Mouse (Mus musculus) limb, embryonic 15.5 days (tissue): ENCODE measurements around the gene Chil1. TPM values are rescaled to one million over a fixed set of nuclear protein-coding genes. Genes with fewer than 3 reads are reported as not detected.

Source experiments
- ATAC-seq: fragments of 200-750 bp; cut with Nextera tagmentation; 2 replicates; pipeline ENCODE4 v1.8.0; 2017; ENCODE audit warnings: low read depth, moderate TSS enrichment; ENCODE audit not compliant: insufficient number of reproducible peaks, low FRiP score, low TSS enrichment
- H3K27ac ChIP-seq: fragments of 300-500 bp; sonication (generic); 2 replicates; pipeline ENCODE4 v1.5.1; 2015; ENCODE audit warnings: moderate library complexity, mild to moderate bottlenecking, inconsistent platforms
- H3K27me3 ChIP-seq: fragments of 300-500 bp; sonication (generic); 2 replicates; pipeline ENCODE4 v1.6.1; 2015; ENCODE audit warnings: inconsistent platforms
- H3K36me3 ChIP-seq: fragments of 300-500 bp; sonication (generic); 2 replicates; pipeline ENCODE4 v1.6.1; 2015; ENCODE audit warnings: inconsistent platforms
- H3K4me1 ChIP-seq: fragments of 300-500 bp; sonication (generic); 2 replicates; pipeline ENCODE4 v1.6.1; 2015; ENCODE audit warnings: inconsistent platforms
- H3K4me2 ChIP-seq: fragments of 300-500 bp; sonication (generic); 2 replicates; pipeline ENCODE4 v1.6.1; 2015; ENCODE audit warnings: mild to moderate bottlenecking, inconsistent platforms
- H3K4me3 ChIP-seq: fragments of 300-500 bp; sonication (generic); 2 replicates; pipeline ENCODE4 v1.5.1; 2015; ENCODE audit warnings: mild to moderate bottlenecking, inconsistent platforms
- H3K9ac ChIP-seq: fragments of 300-500 bp; sonication (generic); 2 replicates; pipeline ENCODE4 v1.6.1; 2015; ENCODE audit warnings: inconsistent platforms
- H3K9me3 ChIP-seq: fragments of 300-500 bp; sonication (generic); 2 replicates; pipeline ENCODE4 v1.6.1; 2016; ENCODE audit warnings: inconsistent platforms
- WGBS: fragments of 180-500 bp; shearing (Covaris S2); methylation state at CpG from one replicate; pipeline ENCODE4 v1.1.7; 2015; 5-methylcytosine and 5-hydroxymethylcytosine counted together
- polyA plus RNA-seq: library from polyadenylated mRNA; unstranded; fragments of >200 nt; fragmentation: Nextera tagmentation; extraction: Ambion mirVana; gene quantifications from 2 replicates; pipeline ENCODE4 v1.2.1, GENCODE M21; 2015

Chil1 gene
- polyA plus RNA-seq, 1 experiment from 2014 or later, result 9.8 TPM

GRCm38 (mm10) chr1:134195979-134196378 lies 14.0 kb downstream of the Chil1 start:
- Histone ChIP-seq H3K27ac (peak overlapping the region; percentile 72), H3K4me3 (no peak overlapping the region), H3K4me2 (no peak overlapping the region), H3K36me3 (no peaks in the 10 kb centered on the region), H3K27me3 (no peaks in the 10 kb centered on the region), H3K9ac (no peak overlapping the region), H3K4me1 (peaks cover 40% of the 10 kb centered on the region), H3K9me3 (no peaks in the 10 kb centered on the region)
- WGBS, result 29% methylated on average over 4 of the region's 4 CpGs
- peak; percentile 64 for ATAC-seq

- H3K9ac ChIP-seq, result no peak overlapping the region
- no peak overlapping the region for H3K4me2 ChIP-seq
- no peaks in the 10 kb centered on the region for H3K36me3 ChIP-seq
- ATAC-seq, result no peak
- H3K4me3 ChIP-seq, result no peak overlapping the region
- no peaks in the 10 kb centered on the region for H3K9me3 ChIP-seq
- H3K27me3 ChIP-seq, result no peaks in the 10 kb centered on the region
- H3K27ac ChIP-seq, result peak overlapping the region; percentile 72
- H3K4me1 ChIP-seq, result peaks cover 40% of the 10 kb centered on the region
- 60% methylated on average over 4 of the region's 4 CpGs for WGBS
Measured at GRCm38 (mm10) chr1:134196386-134196785, 14.4 kb downstream of the Chil1 start.

- no peaks in the 10 kb centered on the region for H3K9me3 ChIP-seq
- peaks cover 40% of the 10 kb centered on the region for H3K4me1 ChIP-seq
- no peak for ATAC-seq
- no peak overlapping the region for H3K4me3 ChIP-seq
- no peak overlapping the region for H3K27ac ChIP-seq
- H3K27me3 ChIP-seq, result no peaks in the 10 kb centered on the region
- 83% methylated on average over 15 of the region's 15 CpGs for WGBS
- H3K36me3 ChIP-seq, result no peaks in the 10 kb centered on the region
- no peak overlapping the region for H3K4me2 ChIP-seq
- H3K9ac ChIP-seq, result no peak overlapping the region
Measured at GRCm38 (mm10) chr1:134197325-134197982, 15.5 kb downstream of the Chil1 start.

GRCm38 (mm10) chr1:134198197-134198995 lies 16.4 kb downstream of the Chil1 start:
- no peaks in the 10 kb centered on the region for H3K9me3 ChIP-seq
- H3K27me3 ChIP-seq, result no peaks in the 10 kb centered on the region
- ATAC-seq, result no peak
- no peak overlapping the region for H3K9ac ChIP-seq
- 88% methylated on average over 12 of the region's 12 CpGs for WGBS
- peaks cover 36% of the 10 kb centered on the region for H3K4me1 ChIP-seq
- H3K4me2 ChIP-seq, result no peak overlapping the region
- no peak overlapping the region for H3K4me3 ChIP-seq
- no peaks in the 10 kb centered on the region for H3K36me3 ChIP-seq
- no peak overlapping the region for H3K27ac ChIP-seq

GRCm38 (mm10) chr1:134200481-134200880 lies 18.5 kb downstream of the Chil1 start:
- H3K27ac ChIP-seq, result no peak overlapping the region
- no peak overlapping the region for H3K9ac ChIP-seq
- H3K4me3 ChIP-seq, result no peak overlapping the region
- no peaks in the 10 kb centered on the region for H3K9me3 ChIP-seq
- H3K4me1 ChIP-seq, result peaks cover 18% of the 10 kb centered on the region
- H3K27me3 ChIP-seq, result no peaks in the 10 kb centered on the region
- no peak overlapping the region for H3K4me2 ChIP-seq
- 50% methylated on average over 2 of the region's 2 CpGs for WGBS
- no peaks in the 10 kb centered on the region for H3K36me3 ChIP-seq
- ATAC-seq, result no peak

GRCm38 (mm10) chr1:134200998-134201686 lies 19.2 kb downstream of the Chil1 start:
- Histone ChIP-seq H3K9ac (no peak overlapping the region), H3K4me3 (no peak overlapping the region), H3K4me2 (no peak overlapping the region), H3K9me3 (no peaks in the 10 kb centered on the region), H3K4me1 (peaks cover 14% of the 10 kb centered on the region), H3K27me3 (no peaks in the 10 kb centered on the region), H3K27ac (no peak overlapping the region), H3K36me3 (no peaks in the 10 kb centered on the region)
- no peak for ATAC-seq
- WGBS, result 84% methylated on average over 6 of the region's 6 CpGs

GRCm38 (mm10) chr1:134201751-134202420 lies 19.9 kb downstream of the Chil1 start:
- WGBS, result 47% methylated on average over 3 of the region's 3 CpGs
- H3K36me3 ChIP-seq, result no peaks in the 10 kb centered on the region
- no peak for ATAC-seq

GRCm38 (mm10) chr1:134204230-134204629 lies 22.3 kb downstream of the Chil1 start:
- Histone ChIP-seq H3K9ac (no peak overlapping the region), H3K4me2 (no peak overlapping the region), H3K36me3 (no peaks in the 10 kb centered on the region), H3K27ac (no peak overlapping the region), H3K4me3 (no peak overlapping the region), H3K27me3 (no peaks in the 10 kb centered on the region), H3K9me3 (no peaks in the 10 kb centered on the region), H3K4me1 (peaks cover 12% of the 10 kb centered on the region; the same call in 1 of the 2 replicates)
- 89% methylated on average over 13 of the region's 13 CpGs for WGBS
- no peak for ATAC-seq

More at GRCm38 (mm10) chr1:134201751-134202420, 19.9 kb downstream of the Chil1 start:
- H3K27ac ChIP-seq, result no peak overlapping the region
- no peak overlapping the region for H3K4me3 ChIP-seq
- H3K27me3 ChIP-seq, result no peaks in the 10 kb centered on the region
- no peaks in the 10 kb centered on the region for H3K9me3 ChIP-seq
- H3K4me2 ChIP-seq, result no peak overlapping the region
- H3K9ac ChIP-seq, result no peak overlapping the region
- H3K4me1 ChIP-seq, result peaks cover 13% of the 10 kb centered on the region

- WGBS, result 47% methylated on average over 9 of the region's 9 CpGs
Measured at GRCm38 (mm10) chr1:134205296-134206018, 23.5 kb downstream of the Chil1 start.

GRCm38 (mm10) chr1:134206085-134206484 lies 24.1 kb downstream of the Chil1 start:
- Histone ChIP-seq H3K9ac (no peak overlapping the region), H3K36me3 (no peaks in the 10 kb centered on the region)
- ATAC-seq, result no peak

More at GRCm38 (mm10) chr1:134205296-134206018, 23.5 kb downstream of the Chil1 start:
- no peak overlapping the region for H3K9ac ChIP-seq
- no peaks in the 10 kb centered on the region for H3K36me3 ChIP-seq
- H3K4me1 ChIP-seq, result peaks cover 12% of the 10 kb centered on the region; the same call in 1 of the 2 replicates
- no peak overlapping the region for H3K4me3 ChIP-seq
- no peaks in the 10 kb centered on the region for H3K27me3 ChIP-seq
- H3K27ac ChIP-seq, result no peak overlapping the region
- no peak for ATAC-seq
- H3K4me2 ChIP-seq, result no peak overlapping the region
- H3K9me3 ChIP-seq, result no peaks in the 10 kb centered on the region

GRCm38 (mm10) chr1:134210179-134210755 lies 28.3 kb downstream of the Chil1 start:
- H3K4me2 ChIP-seq, result no peak overlapping the region
- no peaks in the 10 kb centered on the region for H3K36me3 ChIP-seq
- H3K27ac ChIP-seq, result no peak overlapping the region
- no peaks in the 10 kb centered on the region for H3K9me3 ChIP-seq
- WGBS, result 63% methylated on average over 6 of the region's 6 CpGs
- H3K27me3 ChIP-seq, result 0 out of 2 replicates have a peak, but pooled peaks cover 3% of the 10 kb centered on the region
- no peak for ATAC-seq
- no peak overlapping the region for H3K4me3 ChIP-seq
- peaks cover 28% of the 10 kb centered on the region for H3K4me1 ChIP-seq
- H3K9ac ChIP-seq, result no peak overlapping the region

More at GRCm38 (mm10) chr1:134206085-134206484, 24.1 kb downstream of the Chil1 start:
- Histone ChIP-seq H3K4me2 (no peak overlapping the region), H3K4me1 (peaks cover 18% of the 10 kb centered on the region), H3K4me3 (no peak overlapping the region), H3K27ac (no peak overlapping the region), H3K27me3 (no peaks in the 10 kb centered on the region), H3K9me3 (no peaks in the 10 kb centered on the region)
- 40% methylated on average over 5 of the region's 5 CpGs for WGBS
